Mouse (Mus musculus) adrenal gland (tissue): ENCODE measurements at regions not wholly inside any gene's neighbourhood (a gene's known extent, or its start where the extent isn't known, plus 50 kb on each side); places are given as distances from the start of the nearest gene placed in this dataset.

ENCODE experiments used
- intact Hi-C: fragments of 180-260 bp; cut with DNase I; formaldehyde crosslinking; loops from one replicate; pipeline ENCODE4 v1.15.1; 2025

- intact Hi-C loops = no loop called here
These were observed 205.1 kb upstream of the Tet2 start for GRCm38 (mm10) chr3:133750061-133750460.

- intact Hi-C loops = no loop called here
These were observed 205.7 kb upstream of the Tet2 start for GRCm38 (mm10) chr3:133750606-133751005.

GRCm38 (mm10) chr3:133751011-133751410, 206.1 kb upstream of the Tet2 start:
- intact Hi-C loops = no loop called here

- intact Hi-C loops = no loop called here
These were observed 206.6 kb upstream of the Tet2 start for GRCm38 (mm10) chr3:133751565-133751964.

GRCm38 (mm10) chr3:133753041-133753440, 208.1 kb upstream of the Tet2 start:
- intact Hi-C loops = no loop called here

- intact Hi-C loops = no loop called here
These were observed 209.3 kb upstream of the Tet2 start for GRCm38 (mm10) chr3:133754006-133754910.

GRCm38 (mm10) chr3:133754911-133755259, 209.9 kb upstream of the Tet2 start:
- intact Hi-C loops = no loop called here

GRCm38 (mm10) chr3:133757756-133758420, 212.9 kb upstream of the Tet2 start:
- intact Hi-C loops = no loop called here

GRCm38 (mm10) chr3:133758421-133758820, 213.5 kb upstream of the Tet2 start:
- intact Hi-C loops = no loop called here

- intact Hi-C loops = no loop called here
These were observed 214.7 kb upstream of the Tet2 start for GRCm38 (mm10) chr3:133759611-133760010.

- intact Hi-C loops = no loop called here
These were observed 215.3 kb upstream of the Tet2 start for GRCm38 (mm10) chr3:133760221-133760620.

- intact Hi-C loops = no loop called here
These were observed 218.8 kb upstream of the Tet2 start for GRCm38 (mm10) chr3:133763721-133764120.

GRCm38 (mm10) chr3:133773490-133773889, 228.6 kb upstream of the Tet2 start:
- intact Hi-C loops = no loop called here

GRCm38 (mm10) chr3:133774229-133774628, 229.3 kb upstream of the Tet2 start:
- intact Hi-C loops = no loop called here

- intact Hi-C loops = no loop called here
These were observed 231.1 kb upstream of the Tet2 start for GRCm38 (mm10) chr3:133776013-133776412.

GRCm38 (mm10) chr3:133779161-133779789, 234.3 kb upstream of the Tet2 start:
- intact Hi-C loops = no loop called here

- intact Hi-C loops = no loop called here
These were observed 238.1 kb upstream of the Tet2 start for GRCm38 (mm10) chr3:133783060-133783459.

- intact Hi-C loops = no loop called here
These were observed 246.4 kb upstream of the Tet2 start for GRCm38 (mm10) chr3:133791361-133791760.

- intact Hi-C loops = no loop called here
These were observed 264.1 kb upstream of the Tet2 start for GRCm38 (mm10) chr3:133809007-133809552.

- intact Hi-C loops = no loop called here
These were observed 274.2 kb upstream of the Tet2 start for GRCm38 (mm10) chr3:133818966-133819700.

GRCm38 (mm10) chr3:133833739-133834391, 288.9 kb upstream of the Tet2 start:
- intact Hi-C loops = no loop called here
